Mouse (Mus musculus): ENCODE results near the gene Pias3. TPM values are rescaled to one million over a fixed set of nuclear protein-coding genes. Genes with fewer than 3 reads are reported as not detected.
"Not testable (repeated sequence)": the region's sequence is repeated elsewhere in the genome, so short reads cannot be mapped to it uniquely, and the experiment has no call there.

The Pias3 gene
- polyA plus RNA-seq, 1 experiment from 2014 or later: 42.9 TPM

- peaks cover 4% of the 10 kb centered on the region; the same call in 1 of the 2 replicates for H3K4me1 ChIP-seq
- H3K27ac ChIP-seq: no peak overlapping the region
- WGBS: 78% methylated on average over 4 of the region's 4 CpGs
- no peak overlapping the region for H3K9ac ChIP-seq
- H3K4me3 ChIP-seq: no peak overlapping the region
- H3K27me3 ChIP-seq (replicated peaks): peaks cover 8% of the 10 kb centered on the region
- no peaks in the 10 kb centered on the region for H3K36me3 ChIP-seq
- H3K9me3 ChIP-seq: no peaks in the 10 kb centered on the region
- H3K4me2 ChIP-seq (replicated peaks): no peak overlapping the region
- ATAC-seq (ENCODE audit: low FRiP score, low read depth): no peak
Observed at GRCm38 (mm10) chr3:96673514-96673913, 22.7 kb upstream of the Pias3 start.

- Histone ChIP-seq H3K27me3 (replicated peaks) (peaks cover 8% of the 10 kb centered on the region), H3K36me3 (no peaks in the 10 kb centered on the region), H3K4me1 (peaks cover 4% of the 10 kb centered on the region; the same call in 1 of the 2 replicates), H3K4me2 (replicated peaks) (no peak overlapping the region), H3K9ac (no peak overlapping the region), H3K4me3 (no peak overlapping the region), H3K27ac (no peak overlapping the region), H3K9me3 (no peaks in the 10 kb centered on the region)
- no peak for ATAC-seq (ENCODE audit: low FRiP score, low read depth)
- WGBS: 58% methylated on average over 8 of the region's 8 CpGs
Observed at GRCm38 (mm10) chr3:96674442-96674841, 21.7 kb upstream of the Pias3 start.

- no peaks in the 10 kb centered on the region for H3K36me3 ChIP-seq
- H3K9me3 ChIP-seq: no peaks in the 10 kb centered on the region
- H3K4me2 ChIP-seq (replicated peaks): no peak overlapping the region
- H3K27me3 ChIP-seq (replicated peaks): peaks cover 14% of the 10 kb centered on the region
- H3K4me3 ChIP-seq: no peak overlapping the region
- H3K9ac ChIP-seq: no peak overlapping the region
- H3K27ac ChIP-seq: no peak overlapping the region
- ATAC-seq (ENCODE audit: low FRiP score, low read depth): no peak
- WGBS: 80% methylated on average over 3 of the region's 3 CpGs
- no peaks in the 10 kb centered on the region for H3K4me1 ChIP-seq
Observed at GRCm38 (mm10) chr3:96675171-96675570, 21.0 kb upstream of the Pias3 start.

GRCm38 (mm10) chr3:96675690-96676089, 20.5 kb upstream of the Pias3 start:
- no peaks in the 10 kb centered on the region for H3K36me3 ChIP-seq
- H3K27ac ChIP-seq: no peak overlapping the region
- no peak overlapping the region for H3K4me2 ChIP-seq (replicated peaks)
- no peaks in the 10 kb centered on the region for H3K9me3 ChIP-seq
- H3K4me1 ChIP-seq: no peaks in the 10 kb centered on the region
- WGBS: 20% methylated on average over 3 of the region's 3 CpGs
- H3K27me3 ChIP-seq (replicated peaks): peaks cover 19% of the 10 kb centered on the region
- H3K9ac ChIP-seq: no peak overlapping the region
- ATAC-seq (ENCODE audit: low FRiP score, low read depth): no peak
- no peak overlapping the region for H3K4me3 ChIP-seq

GRCm38 (mm10) chr3:96678456-96678855, 17.7 kb upstream of the Pias3 start:
- Histone ChIP-seq H3K36me3 (no peaks in the 10 kb centered on the region), H3K27ac (no peak overlapping the region), H3K9ac (no peak overlapping the region), H3K9me3 (no peaks in the 10 kb centered on the region), H3K4me1 (no peaks in the 10 kb centered on the region), H3K4me2 (replicated peaks) (no peak overlapping the region), H3K27me3 (replicated peaks) (peaks cover 14% of the 10 kb centered on the region; the same call in 1 of the 2 replicates), H3K4me3 (no peak overlapping the region)
- no peak for ATAC-seq (ENCODE audit: low FRiP score, low read depth)
- WGBS: 60% methylated on average over 7 of the region's 7 CpGs

- Histone ChIP-seq H3K27me3 (replicated peaks) (peaks cover 14% of the 10 kb centered on the region; the same call in 1 of the 2 replicates), H3K9ac (no peak overlapping the region), H3K4me2 (replicated peaks) (no peak overlapping the region), H3K4me3 (no peak overlapping the region), H3K36me3 (no peaks in the 10 kb centered on the region), H3K27ac (no peak overlapping the region), H3K9me3 (no peaks in the 10 kb centered on the region), H3K4me1 (no peaks in the 10 kb centered on the region)
- ATAC-seq (ENCODE audit: low FRiP score, low read depth): no peak
- 34% methylated on average over 5 of the region's 5 CpGs for WGBS
Observed at GRCm38 (mm10) chr3:96679159-96679674, 17.0 kb upstream of the Pias3 start.

GRCm38 (mm10) chr3:96680269-96680956, 15.8 kb upstream of the Pias3 start:
- Histone ChIP-seq H3K27me3 (replicated peaks) (peaks cover 22% of the 10 kb centered on the region; the same call in 1 of the 2 replicates), H3K9me3 (no peaks in the 10 kb centered on the region), H3K4me2 (replicated peaks) (no peak overlapping the region), H3K9ac (no peak overlapping the region), H3K36me3 (no peaks in the 10 kb centered on the region), H3K27ac (no peak overlapping the region), H3K4me3 (no peak overlapping the region), H3K4me1 (peaks cover 8% of the 10 kb centered on the region; the same call in 1 of the 2 replicates)
- 18% methylated on average over 12 of the region's 12 CpGs for whole genome bisulfite sequencing
- ATAC-seq (ENCODE audit: low FRiP score, low read depth): no peak

GRCm38 (mm10) chr3:96683496-96683895, 12.7 kb upstream of the Pias3 start:
- 85% methylated on average over 3 of the region's 3 CpGs for WGBS
- H3K36me3 ChIP-seq: no peaks in the 10 kb centered on the region
- ATAC-seq (ENCODE audit: low FRiP score, low read depth): no peak
- H3K4me1 ChIP-seq: peaks cover 8% of the 10 kb centered on the region; the same call in 1 of the 2 replicates
- peaks cover 23% of the 10 kb centered on the region; the same call in 1 of the 2 replicates for H3K27me3 ChIP-seq (replicated peaks)
- H3K4me2 ChIP-seq (replicated peaks): no peak overlapping the region
- no peaks in the 10 kb centered on the region for H3K9me3 ChIP-seq
- H3K27ac ChIP-seq: no peak overlapping the region
- H3K9ac ChIP-seq: no peak overlapping the region
- H3K4me3 ChIP-seq: no peak overlapping the region

GRCm38 (mm10) chr3:96684151-96684821, 11.9 kb upstream of the Pias3 start:
- ATAC-seq (ENCODE audit: low FRiP score, low read depth): no peak
- Histone ChIP-seq H3K27me3 (replicated peaks) (peaks cover 23% of the 10 kb centered on the region; the same call in 1 of the 2 replicates), H3K9me3 (no peaks in the 10 kb centered on the region), H3K4me2 (replicated peaks) (peak overlapping the region; percentile 52), H3K4me1 (peaks cover 8% of the 10 kb centered on the region; the same call in 1 of the 2 replicates), H3K27ac (no peak overlapping the region), H3K4me3 (no peak overlapping the region), H3K36me3 (no peaks in the 10 kb centered on the region), H3K9ac (no peak overlapping the region)
- WGBS: 59% methylated on average over 17 of the region's 17 CpGs

- Histone ChIP-seq H3K4me1 (peaks cover 8% of the 10 kb centered on the region; the same call in 1 of the 2 replicates), H3K9me3 (no peaks in the 10 kb centered on the region), H3K4me2 (replicated peaks) (peak overlapping the region; percentile 52), H3K36me3 (no peaks in the 10 kb centered on the region), H3K9ac (no peak overlapping the region), H3K4me3 (no peak overlapping the region; the same call in 1 of the 2 replicates), H3K27me3 (replicated peaks) (peaks cover 21% of the 10 kb centered on the region; the same call in 1 of the 2 replicates), H3K27ac (no peak overlapping the region)
- no peak for ATAC-seq (ENCODE audit: low FRiP score, low read depth)
- 33% methylated on average over 28 of the region's 28 CpGs for WGBS
Observed at GRCm38 (mm10) chr3:96684822-96685156, 11.4 kb upstream of the Pias3 start.

- WGBS: 93% methylated on average over 5 of the region's 5 CpGs
- not testable (repeated sequence) for ATAC-seq (ENCODE audit: low FRiP score, low read depth); H3K27me3 ChIP-seq (replicated peaks); H3K9me3 ChIP-seq; H3K36me3 ChIP-seq; H3K4me2 ChIP-seq (replicated peaks); H3K9ac ChIP-seq; H3K4me1 ChIP-seq; H3K27ac ChIP-seq; H3K4me3 ChIP-seq
Observed at GRCm38 (mm10) chr3:96686057-96686456, 10.1 kb upstream of the Pias3 start.

GRCm38 (mm10) chr3:96688854-96689253, 7.3 kb upstream of the Pias3 start:
- 87% methylated on average over 11 of the region's 11 CpGs for WGBS
- no peaks in the 10 kb centered on the region for H3K36me3 ChIP-seq
- H3K9ac ChIP-seq: no peak overlapping the region
- no peak for ATAC-seq (ENCODE audit: low FRiP score, low read depth)
- no peak overlapping the region for H3K4me3 ChIP-seq
- no peak overlapping the region for H3K4me2 ChIP-seq (replicated peaks)
- peaks cover 8% of the 10 kb centered on the region; the same call in 1 of the 2 replicates for H3K4me1 ChIP-seq
- no peaks in the 10 kb centered on the region for H3K9me3 ChIP-seq
- peaks cover 9% of the 10 kb centered on the region; the same call in 1 of the 2 replicates for H3K27me3 ChIP-seq (replicated peaks)
- H3K27ac ChIP-seq: no peak overlapping the region

Data from neural tube, embryonic 12.5 days (tissue).